Mouse (Mus musculus) gastrocnemius, postnatal 10 days (tissue): ENCODE measurements at regions not wholly inside any gene's neighbourhood (a gene's known extent, or its start where the extent isn't known, plus 50 kb on each side); places are given as distances from the start of the nearest gene placed in this dataset.

ENCODE experiments used
- DNase-seq: peaks from one replicate; pipeline ENCODE4 v3.0.0; 2021; ENCODE audit warnings: mixed read lengths

GRCm38 (mm10) chr13:33721851-33722250, 60.6 kb downstream of the Serpinb6d start:
- no peak for DNase-seq

GRCm38 (mm10) chr13:33762293-33763125, 80.7 kb downstream of the Serpinb6e start:
- peak; percentile 68 for DNase-seq

GRCm38 (mm10) chr13:33763295-33763916, 79.8 kb downstream of the Serpinb6e start:
- no peak for DNase-seq
